Mouse (Mus musculus) monocyte, adult 2 months (primary cell): ENCODE results near the gene Lrmda.

Experiments used
- DNase-seq, 2 experiments: peaks; one replicate each; pipeline ENCODE4 v3.0.0; 2022; ENCODE audit warnings: low spot score in 2 of 2, low read depth in 1 of 2

Lrmda gene

GRCm38 (mm10) chr14:22089866-22090470 lies 70.5 kb downstream of the Lrmda start:
- DNase-seq: no peak

DNA sequence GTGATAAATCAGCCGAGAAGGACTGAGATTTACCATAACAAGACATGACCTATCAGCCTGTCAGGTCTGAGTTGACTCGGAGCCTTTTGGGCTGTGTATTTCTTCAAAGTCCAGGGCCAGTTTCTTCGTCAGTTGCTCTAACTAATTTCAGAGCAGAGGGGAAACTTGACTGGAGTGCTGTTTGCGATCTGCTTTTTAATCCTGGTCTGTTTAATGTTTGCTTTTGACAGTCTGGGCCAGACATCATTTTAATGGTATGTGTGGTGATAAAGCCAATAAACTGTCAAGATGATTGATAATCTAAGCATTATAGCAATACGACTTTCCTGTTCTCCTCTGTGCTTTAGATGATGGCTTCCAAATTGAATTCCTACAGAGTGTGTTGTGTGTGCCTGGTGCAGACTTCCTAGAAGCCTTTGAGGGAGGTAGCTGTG lies 71.3 kb downstream of the Lrmda start:
- DNase-seq: no peak

- DNase-seq: no peak
Measured at GRCm38 (mm10) chr14:22091306-22091705, 71.8 kb downstream of the Lrmda start.

DNA sequence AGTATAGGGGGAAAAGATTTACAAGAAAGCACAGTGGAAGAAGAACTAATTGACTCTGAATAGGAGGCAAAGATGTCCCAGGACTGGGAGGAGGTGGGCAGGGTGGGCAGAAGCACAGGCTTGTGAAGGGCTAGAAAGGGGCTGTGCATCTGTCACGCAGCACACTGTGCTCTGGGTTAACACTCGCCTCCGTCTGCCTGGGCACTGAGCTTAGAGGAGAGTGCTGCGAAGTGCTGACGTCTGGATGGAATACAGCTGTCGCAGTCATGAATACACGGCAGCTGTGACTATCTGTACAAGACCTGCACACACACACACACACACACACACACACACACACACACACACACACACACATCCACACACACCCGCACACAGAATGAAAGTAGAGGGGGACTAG lies 73.6 kb downstream of the Lrmda start:
- no peak for DNase-seq

- DNase-seq: no peak
Measured at GRCm38 (mm10) chr14:22101961-22102805, 82.7 kb downstream of the Lrmda start.

- DNase-seq: no peak
Measured at GRCm38 (mm10) chr14:22105855-22106254, 86.3 kb downstream of the Lrmda start.

GRCm38 (mm10) chr14:22106777-22107176 lies 87.3 kb downstream of the Lrmda start:
- no peak for DNase-seq

- DNase-seq: no peak
Measured at GRCm38 (mm10) chr14:22109423-22109822, 89.9 kb downstream of the Lrmda start.

GRCm38 (mm10) chr14:22113463-22114361 lies 94.2 kb downstream of the Lrmda start:
- no peak for DNase-seq

- no peak for DNase-seq
Measured at GRCm38 (mm10) chr14:22114651-22115351, 95.3 kb downstream of the Lrmda start.

GRCm38 (mm10) chr14:22118096-22118495 lies 98.6 kb downstream of the Lrmda start:
- DNase-seq: no peak

- DNase-seq: no peak
Measured at GRCm38 (mm10) chr14:22118512-22118911, 99.0 kb downstream of the Lrmda start.

DNA sequence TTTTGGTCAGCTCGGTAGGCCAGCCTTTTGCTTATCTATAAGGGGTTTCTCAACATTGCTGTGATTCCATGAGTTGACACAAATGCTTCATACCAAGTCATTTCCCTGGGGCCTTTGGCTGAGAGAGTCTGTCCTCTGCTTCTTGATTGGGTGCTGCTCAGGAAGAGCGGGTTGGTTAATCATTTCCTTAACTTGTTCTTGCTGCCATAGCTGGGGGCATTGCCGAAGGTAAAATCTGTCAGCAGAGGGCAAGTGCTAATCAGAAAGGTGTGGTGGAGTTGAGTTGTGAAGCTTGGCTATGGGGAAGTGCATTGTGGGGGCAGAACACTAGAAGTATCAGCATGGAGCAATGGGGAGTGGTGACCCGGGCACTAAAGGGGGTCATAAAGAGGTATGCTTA lies 106.8 kb downstream of the Lrmda start:
- no peak for DNase-seq

DNA sequence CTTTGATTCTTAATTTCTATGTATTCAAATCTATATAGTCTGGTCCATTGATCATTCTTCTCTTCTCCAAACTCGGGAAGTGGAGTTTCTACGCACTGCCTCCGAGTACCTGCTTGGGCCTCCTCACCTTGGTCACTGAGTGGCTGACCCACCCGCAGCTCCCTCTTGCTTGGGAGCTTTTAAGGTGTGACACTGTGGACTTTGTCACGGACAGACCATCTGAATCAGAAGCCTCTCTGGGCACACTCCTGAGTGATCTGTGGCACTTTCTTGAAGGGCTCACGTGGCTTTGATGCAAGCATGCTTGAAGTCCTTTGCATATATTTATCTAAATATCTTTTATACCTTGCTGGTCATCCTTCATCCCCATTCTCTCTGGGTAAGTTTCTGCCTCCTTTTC lies 107.3 kb downstream of the Lrmda start:
- no peak for DNase-seq

GRCm38 (mm10) chr14:22130950-22131585 lies 111.6 kb downstream of the Lrmda start:
- no peak for DNase-seq

DNA sequence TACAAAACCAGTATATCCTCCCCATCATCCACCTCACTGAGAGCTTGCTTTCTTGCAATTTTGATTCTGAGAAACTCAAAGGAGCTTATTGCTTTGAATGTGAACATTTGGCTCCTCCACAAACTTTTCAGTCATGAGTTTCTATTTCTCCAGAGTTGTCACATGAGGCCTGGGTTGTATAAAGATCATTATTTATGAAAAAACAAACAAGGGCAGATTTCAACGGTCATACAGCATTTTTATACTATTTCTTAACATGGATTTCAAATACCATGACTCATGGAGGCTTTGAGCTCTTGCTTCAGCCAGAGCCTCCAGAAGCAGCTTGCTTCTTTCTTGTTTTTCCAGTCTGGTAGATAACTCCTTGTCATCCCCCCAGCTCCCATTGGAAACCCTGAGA lies 119.8 kb downstream of the Lrmda start:
- no peak for DNase-seq

DNA sequence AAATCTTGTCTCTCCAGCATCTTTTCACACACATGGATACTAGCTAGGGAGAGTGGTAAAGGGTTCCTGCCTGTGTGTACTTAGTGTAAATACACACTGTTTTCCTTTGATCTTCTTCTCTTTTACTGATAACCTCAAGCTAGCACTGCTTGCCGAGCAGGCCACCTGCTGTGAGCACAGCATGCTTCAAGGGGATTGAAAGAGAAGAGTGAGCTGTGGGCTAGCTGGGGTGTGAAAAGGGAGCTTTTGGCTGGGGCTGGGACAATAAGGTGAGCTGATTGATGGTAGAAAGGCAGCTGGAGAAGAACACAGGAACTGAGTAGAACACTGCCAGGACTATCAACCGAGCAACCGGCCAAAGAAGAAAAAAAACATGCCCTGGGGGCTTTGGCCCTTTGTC lies 124.5 kb downstream of the Lrmda start:
- no peak for DNase-seq

DNA sequence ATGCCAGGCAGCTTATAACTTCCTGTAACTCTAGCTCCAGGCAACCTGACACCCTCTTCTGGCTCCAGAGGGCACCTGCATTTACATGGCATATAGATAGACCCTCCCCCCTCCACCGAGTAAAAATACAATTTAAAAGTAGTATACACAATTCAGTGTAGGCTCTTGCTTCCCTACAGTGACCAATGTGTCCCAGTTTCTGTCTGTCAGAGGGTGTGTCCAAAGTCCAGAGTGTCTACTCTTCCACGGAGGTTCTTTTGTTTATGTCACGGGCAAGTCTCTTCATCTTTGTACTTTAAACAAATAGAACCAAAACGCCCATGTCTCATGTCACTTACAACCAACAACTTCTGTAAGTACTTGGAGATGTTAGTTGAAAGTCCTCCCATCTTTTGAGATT lies 126.4 kb downstream of the Lrmda start:
- DNase-seq: no peak

GRCm38 (mm10) chr14:22146508-22147044 lies 127.1 kb downstream of the Lrmda start:
- no peak for DNase-seq

GRCm38 (mm10) chr14:22147341-22148024 lies 128.0 kb downstream of the Lrmda start:
- no peak for DNase-seq
